Mouse (Mus musculus) kidney, postnatal 14 days (tissue): Measurements from ENCODE around the gene Sarnp.

ENCODE experiments used
- DNase-seq: peaks from one replicate; pipeline ENCODE4 v3.0.0; 2022; ENCODE audit warnings: mixed read lengths

The Sarnp gene

DNA sequence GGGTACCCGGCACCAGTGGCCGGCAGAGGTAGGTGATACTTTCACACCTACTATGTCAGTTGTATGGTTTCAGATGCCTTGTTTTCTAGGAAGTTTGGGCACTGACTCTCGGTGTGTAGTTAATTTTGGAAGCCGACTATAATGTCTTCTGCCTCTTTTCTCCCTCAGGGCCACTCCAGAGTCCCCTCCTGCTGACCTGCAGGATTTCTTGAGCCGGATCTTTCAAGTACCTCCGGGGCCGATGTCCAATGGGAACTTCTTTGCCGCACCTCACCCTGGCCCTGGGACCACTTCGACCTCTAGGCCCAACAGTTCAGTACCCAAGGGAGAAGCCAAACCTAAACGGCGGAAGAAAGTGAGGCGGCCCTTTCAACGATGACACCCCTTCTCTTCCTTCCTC, at the start of gene Sarnp:
Sarnp (plus strand) TSS at position 301 of the 400 bp plus-strand sequence.
- no peak for DNase-seq

DNA sequence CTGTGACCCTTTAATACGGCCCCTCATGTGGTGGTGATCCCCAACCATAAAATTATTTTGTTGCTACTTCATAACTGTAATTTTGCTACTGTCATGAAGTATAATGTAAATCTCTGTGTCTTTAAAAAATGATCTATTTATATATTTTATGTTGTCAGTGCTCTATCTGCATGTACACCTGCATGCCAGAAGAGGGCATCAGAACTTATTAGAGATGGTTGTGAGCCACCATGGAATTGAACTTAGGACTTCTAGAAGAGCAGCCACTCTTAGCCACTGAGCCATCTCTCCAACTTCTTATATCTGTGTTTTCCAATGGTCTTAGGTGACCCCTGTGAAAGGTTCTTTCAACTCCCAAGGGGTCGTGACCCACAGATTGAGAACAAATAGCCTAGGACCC, 44.2 kb upstream of the Sarnp start:
- no peak for DNase-seq

DNA sequence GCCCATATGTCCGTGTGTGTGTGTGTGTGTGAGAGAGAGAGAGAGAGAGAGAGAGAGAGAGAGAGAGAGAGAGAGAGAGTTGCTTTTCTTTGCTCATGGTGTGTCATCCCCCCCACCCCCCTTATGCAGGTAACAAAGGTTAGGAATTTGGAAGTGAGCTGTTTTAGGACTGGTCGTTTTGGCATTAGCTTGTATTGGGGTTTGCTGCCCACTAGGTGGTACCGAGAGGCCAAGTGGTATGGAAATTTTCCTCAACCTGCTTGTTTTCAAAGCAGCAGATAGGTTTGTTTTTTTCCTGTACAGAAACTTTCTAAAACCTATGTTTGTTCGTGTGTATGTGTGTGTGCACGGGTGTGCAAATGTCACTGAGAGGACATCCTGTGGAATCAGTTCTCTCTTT, 43.4 kb upstream of the Sarnp start:
- peak; percentile 11 for DNase-seq

DNA sequence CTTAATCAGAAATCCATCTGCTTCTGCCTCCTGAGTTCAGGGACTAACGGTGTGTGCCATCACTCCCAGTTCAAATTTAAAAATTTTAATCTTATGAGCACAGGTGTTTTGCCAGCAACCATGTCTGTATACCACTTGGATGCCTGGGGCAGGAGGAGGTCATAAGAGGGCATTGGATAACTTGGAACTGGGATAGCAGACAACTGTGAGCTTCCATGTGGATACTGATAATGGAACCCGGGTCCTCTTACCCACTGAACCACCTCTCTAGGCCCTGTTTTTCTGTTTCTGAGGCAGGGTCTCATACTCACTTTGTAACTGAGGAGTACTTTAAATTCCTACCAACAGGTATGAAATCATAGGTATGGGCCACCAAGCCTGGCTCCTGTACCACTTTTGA, 38.7 kb upstream of the Sarnp start:
- no peak for DNase-seq

DNA sequence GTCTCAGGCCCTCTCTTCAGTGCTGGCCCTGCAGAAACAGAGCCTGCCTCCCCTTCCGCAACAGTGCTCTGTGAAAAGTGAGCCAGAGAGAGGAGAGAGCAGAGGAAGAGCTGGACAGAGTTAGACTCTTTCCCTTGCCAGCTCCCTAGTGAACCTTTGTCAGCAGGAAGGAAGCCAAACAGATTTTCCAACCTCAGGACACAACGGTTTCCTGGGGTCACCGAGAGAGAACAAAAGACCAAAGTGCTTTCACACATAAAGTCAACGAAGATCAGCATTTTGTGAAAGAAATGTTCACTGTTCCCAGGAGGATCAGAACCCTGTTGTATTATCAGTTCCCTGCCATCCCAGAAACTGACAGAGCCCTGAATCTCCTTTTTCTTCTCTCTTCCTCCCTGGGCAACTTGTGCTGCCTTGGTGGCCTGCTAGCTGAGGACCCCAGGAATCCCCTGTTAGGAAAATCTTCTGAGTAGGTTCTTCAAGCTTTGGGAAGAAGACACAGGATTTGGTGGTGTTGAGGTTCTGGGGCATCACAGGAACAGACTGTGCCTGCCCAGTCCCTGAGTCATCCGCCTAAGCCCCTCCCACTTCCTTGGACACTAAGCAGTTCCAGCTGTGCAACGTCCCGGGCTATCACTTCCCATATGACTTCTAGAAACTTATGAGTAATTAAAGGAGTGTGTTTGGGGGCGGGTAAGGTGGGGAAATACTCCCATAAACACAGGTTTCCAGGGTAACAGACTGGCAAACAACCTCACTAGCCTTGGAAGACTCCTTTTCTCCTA, 37.9 kb upstream of the Sarnp start:
- DNase-seq: peak; percentile 87

DNA sequence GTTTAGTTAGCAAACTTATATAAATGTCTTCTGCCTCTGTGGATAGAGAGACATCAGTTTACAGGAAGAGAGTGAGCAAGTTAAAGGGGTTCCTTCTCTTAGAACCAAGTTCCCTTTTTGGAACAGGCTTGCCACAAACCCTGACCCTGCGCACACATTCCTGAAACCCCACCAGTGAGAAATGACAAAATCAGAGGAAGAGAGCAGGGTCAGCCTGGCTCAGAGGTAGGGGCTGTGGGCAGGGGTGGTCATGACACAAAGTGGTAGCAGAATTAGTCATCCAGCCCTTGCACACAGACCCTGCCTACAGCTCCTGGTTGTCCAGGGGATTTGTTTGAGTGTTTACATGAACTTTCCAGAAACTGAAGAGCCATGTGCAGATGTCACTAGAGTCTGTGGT, 36.9 kb upstream of the Sarnp start:
- DNase-seq: no peak

DNA sequence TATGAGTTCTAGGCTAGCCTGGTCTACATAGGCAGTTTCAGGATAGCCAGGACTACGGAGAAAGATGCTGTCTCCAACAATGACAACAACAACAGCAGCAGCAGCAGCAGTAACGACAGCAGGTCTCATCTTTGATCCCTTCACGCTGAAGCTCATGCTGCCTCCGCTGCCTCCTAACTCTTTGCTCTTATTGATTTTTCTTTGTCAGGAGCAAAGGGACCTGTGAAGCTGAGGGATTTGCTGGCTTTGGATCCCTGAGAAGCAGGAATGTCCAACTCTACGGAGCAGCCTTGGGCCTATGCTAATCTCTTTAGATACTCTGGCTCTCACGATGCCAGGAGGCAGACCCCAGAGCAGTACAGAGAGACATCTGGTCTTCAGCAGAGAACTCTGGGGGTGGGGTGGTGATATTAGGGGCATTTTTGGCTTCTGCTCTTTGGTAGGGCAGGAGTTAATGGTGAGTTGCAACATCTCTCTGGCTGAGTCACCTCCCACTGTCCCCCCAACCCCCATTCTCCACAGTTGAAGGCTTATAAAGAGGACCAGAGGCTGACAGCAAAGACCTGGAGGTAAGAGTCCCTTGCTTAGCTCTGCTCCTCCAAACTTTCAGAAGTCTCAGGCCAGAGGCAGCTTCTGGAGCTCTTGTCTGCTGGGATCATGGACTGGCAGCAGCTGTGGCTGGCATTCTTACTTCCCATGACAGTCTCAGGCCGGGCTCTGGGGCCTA, 26.6 kb upstream of the Sarnp start, which contains the start of gene Mmp19:
Mmp19 (plus strand) TSS at position 513 of the 727 bp plus-strand sequence.
- DNase-seq: no peak

DNA sequence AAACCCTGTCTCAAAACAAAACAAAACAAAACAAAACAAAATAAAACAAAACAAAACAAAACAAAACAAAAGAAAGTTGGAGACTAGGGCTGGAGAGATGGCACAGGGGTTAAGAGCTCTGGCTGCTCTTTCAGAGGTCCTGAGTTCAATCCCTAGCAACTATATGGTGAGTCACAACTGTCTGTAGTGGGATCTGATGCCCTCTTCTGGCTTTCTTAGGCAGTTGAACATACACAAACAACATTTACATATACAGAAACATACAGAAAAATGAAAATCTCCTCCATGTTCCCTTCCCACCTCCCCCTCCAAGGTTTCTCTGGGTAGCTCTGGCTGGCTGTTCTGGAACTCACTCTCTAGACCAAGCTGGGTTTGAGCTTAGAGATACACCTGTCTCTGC, 25.1 kb upstream of the Sarnp start:
- DNase-seq: no peak

DNA sequence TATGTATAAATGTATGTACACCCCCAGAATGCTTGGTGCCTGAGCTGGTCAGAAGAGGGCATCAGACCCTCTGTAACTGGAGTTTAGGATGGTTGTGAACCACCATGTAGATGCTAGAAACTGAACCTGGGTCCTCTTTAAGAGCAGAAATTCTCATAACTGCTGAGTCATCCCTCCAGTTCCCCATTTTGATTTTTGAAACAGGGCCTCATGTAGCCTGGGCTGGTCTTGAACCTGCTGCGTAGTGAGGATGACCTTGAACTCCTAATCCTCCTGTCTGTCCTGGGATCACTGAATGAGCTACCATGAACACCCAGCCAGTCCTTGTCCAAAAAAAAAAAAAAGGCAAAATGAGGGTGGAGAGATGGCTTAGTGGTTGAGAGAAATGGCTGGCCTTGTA, 23.9 kb upstream of the Sarnp start:
- no peak for DNase-seq

DNA sequence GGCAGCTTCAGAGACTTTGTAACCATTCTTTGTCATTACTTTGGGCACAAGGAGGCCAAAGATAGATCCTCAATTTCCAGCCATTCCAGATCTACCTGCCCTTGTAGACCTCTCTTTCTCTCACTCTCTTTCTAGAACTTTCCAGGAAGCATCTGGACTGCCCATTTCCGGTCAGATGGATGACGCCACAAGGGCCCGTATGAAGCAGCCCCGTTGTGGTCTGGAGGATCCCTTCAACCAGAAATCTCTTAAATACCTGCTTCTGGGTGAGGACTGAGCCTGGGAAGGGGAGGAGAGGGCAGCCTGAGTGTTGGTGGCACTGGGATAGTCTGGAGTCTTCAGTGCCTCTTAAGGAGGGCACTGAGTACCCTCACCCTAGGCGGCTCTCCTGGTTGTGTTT, 22.7 kb upstream of the Sarnp start:
- DNase-seq: no peak

DNA sequence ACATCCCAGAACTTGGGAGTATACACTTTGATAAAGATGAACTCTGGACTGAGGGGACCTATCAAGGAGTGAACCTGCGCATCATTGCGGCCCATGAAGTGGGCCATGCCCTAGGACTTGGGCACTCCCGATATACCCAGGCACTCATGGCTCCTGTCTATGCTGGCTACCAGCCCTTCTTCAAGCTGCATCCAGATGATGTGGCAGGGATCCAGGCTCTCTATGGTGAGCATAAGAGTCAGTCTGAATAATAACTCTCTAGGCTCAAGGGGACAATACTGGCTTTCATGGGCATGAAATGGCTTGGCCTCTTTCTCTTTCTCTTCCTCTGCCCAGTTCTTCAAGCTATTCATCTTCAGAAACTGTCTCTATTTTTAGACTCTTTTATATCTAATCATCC, 21.6 kb upstream of the Sarnp start:
- no peak for DNase-seq

DNA sequence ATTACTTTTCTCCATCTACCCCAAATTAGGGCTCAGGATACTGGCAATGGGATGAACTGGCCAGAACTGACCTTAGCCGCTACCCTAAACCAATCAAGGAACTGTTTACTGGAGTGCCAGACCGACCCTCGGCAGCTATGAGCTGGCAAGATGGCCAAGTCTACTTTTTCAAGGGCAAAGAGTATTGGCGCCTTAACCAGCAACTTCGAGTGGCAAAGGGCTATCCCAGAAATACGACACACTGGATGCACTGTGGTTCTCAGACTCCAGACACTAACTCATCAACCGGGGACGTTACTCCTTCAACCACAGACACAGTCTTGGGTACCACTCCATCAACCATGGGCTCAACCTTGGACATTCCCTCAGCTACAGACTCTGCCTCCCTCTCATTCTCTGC, 18.5 kb upstream of the Sarnp start:
- no peak for DNase-seq

DNA sequence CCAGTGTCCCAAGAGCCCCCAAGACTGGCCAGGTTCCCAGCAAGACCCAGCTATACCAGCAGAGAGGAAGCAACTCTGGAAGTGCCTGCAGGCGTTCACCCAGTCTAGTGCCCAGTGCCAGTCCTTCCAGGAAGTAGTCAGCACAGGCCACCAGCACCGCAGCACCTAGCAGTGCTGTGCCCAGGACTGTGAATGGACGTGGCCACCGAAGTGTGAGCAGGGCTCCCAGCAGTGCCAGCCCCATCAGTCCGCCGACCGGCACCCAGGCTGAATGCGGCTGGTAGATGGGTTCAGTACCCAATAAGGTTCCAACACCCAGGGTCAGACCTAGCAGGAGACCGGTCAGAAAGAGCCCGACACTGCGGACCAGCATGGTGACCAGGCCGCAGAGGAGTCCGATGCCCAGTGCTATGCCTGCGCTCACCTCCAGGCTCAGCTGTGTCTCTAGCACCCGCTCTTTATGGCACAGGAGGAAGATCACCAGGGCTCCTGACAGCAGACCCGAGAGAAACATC, 15.1 kb upstream of the Sarnp start:
- DNase-seq: no peak

DNA sequence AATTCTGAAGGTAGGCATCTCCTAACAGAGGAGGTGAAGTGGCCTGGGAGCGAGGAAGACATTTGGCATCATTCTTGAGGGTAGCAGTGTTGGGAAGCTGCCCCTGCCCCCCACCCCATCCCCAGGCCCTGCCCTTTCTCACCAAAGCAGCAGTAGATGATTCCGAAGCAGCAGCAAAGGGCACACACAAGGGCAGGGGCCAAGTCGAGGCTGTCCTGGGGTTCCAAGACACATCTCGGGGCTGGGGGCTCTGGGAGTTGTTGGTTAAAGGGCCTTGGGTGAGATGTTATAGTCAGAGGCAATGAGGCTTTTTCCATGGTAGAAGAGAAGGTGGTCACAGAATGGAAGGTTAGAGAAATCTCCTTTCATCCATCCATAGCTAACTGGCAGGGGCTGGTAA, 14.2 kb upstream of the Sarnp start:
- no peak for DNase-seq

DNA sequence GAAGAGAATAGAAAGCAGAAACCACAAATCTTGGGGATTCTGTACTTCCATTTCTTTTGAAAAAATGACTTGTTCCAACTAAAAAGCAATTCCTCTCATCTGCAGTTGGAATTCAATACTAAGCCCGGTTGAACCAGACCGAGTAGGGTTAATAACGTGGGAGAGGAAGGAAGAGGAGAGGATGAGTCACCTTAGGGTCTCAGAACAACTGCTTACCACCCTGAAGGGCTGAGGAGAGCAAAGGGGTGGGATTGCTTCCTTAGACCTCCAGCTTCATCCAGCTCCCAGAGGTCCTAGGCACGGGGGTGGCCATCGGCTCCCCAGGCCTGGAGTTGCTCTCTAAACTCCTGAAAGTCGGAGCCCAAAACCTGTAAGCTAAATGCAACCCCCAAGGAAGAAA, 13.8 kb upstream of the Sarnp start:
- no peak for DNase-seq

DNA sequence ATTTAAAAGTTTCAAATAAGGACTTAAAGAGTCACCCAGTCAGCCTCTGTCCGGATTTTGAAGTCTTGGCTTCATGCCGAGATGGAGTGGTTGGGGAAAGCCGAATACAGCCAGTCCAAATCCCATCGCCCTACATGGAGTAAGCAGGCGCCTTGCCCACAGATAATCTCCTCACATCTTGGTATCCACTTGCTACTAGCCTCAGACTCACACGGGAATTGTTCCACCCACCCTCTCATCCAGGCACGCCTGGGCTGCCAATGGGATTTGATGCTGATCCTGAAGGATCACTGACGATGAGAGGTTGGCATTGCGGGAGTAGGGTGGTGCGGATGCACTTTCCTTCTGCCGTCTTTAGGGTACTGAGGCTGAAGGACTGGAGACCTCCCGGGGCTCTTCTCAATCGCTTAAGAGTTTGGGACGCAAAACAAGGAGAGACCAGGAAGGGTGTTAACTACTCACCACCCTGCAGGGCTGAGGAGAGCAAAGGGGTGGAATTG, 13.3 kb upstream of the Sarnp start, which contains the start of gene Dnajc14:
Dnajc14 (plus strand) TSS at position 292 of the 500 bp plus-strand sequence.
- peak; percentile 67 for DNase-seq

DNA sequence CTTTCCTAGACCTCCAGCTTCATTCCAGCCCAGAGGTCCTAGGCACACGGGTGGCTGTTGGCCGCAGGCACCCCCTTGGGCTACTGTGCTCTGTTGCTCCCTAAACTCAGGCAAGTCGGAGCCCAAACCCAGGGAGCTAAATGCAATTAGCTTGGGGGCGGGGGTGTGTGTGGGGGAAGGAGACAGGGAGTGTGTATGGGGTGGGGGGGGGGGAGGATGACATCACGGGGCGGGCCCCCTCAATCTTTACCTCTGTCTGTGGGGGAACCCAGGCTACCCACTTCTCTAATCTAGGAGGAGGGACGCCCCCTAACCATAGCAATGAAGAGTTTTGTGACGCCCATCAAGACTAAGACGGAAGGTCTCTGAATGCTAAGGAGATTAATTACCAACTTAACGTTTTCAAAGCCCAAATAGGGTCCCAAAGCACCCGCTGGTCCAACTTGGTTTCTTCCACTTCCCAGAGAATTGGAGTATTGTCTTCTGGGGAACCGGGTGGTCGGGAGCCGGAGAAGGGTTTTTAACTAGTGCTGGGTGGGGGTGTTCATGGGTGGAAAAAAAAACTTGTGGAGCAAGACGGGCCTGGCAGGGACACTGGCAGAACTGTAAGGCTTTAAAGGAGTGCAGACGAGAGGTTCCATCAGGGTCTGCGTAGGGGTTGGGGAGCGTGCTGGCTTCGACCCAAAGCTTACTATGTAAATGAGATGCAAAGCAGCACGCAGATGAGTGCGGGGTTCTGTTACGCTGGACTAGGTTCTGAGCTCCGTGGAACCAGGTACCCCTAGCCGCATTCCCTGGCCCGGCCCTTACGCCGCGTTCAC, 12.7 kb upstream of the Sarnp start, which contains the start of gene Tmem198b:
Tmem198b (minus strand) TSS at position 100 of the 821 bp plus-strand sequence.
- DNase-seq: peak; percentile 79

DNA sequence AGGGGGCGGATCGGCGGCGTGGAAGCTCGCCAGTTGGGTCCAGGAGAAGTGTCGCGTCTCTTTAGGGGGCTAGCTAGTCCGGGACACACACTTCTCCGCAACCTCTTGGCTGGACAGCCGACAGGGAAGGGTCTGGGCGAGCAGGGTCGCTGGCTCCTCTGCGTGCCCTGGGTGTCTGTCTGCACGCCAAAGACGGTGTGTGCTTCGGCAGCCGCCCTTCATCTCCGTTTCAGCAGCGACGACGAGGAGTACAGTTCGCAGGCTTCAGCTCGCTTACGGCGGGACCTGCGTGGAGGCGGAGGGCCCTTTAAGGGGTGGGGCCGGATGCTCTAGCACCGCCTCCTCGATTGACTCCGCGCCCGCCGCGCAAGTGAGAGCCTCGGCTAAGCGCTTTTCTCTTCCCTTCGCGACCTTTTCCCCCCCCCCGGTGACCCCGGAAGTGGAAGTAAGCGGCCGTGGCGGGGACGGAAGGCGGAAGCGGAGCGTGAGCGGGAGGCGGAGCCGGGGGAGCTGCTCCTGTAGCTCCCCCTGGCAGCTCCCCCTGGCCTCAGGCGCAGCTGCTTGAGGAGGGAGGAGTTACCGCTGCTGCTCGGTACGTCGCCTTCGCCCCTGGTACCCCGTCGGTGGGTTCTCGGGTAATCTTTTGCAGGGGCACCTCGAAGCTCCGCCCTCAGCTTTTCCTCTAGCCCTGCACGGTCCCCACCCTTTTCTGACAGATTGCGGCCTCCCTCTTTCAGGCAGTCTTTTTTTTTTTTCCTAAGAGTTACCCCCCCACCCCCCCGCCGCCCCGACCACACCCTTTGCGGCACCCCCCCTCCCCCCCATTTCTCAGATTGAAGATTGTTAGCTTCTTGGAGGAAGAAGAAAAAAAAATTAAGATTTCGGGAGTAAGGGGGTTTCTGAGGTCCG, 11.8 kb upstream of the Sarnp start:
- peak; percentile 97 for DNase-seq

DNA sequence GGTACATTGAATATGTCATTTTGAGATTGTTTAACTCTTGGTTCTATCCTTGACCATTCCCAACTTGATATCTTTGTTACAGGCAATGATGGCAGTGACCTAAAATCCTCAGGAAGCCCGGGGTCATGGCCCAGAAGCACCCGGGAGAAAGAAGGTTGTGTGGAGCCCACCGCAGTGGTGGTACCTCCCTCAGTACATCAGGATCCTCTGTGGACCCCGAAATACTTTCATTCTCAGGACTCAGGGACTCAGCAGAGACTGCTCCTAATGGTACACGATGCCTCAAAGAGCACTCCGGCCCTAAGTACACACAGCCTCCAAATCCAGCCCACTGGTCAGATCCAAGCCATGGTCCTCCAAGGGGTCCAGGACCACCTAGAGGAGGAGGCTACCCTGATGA, 11.0 kb upstream of the Sarnp start:
- no peak for DNase-seq

DNA sequence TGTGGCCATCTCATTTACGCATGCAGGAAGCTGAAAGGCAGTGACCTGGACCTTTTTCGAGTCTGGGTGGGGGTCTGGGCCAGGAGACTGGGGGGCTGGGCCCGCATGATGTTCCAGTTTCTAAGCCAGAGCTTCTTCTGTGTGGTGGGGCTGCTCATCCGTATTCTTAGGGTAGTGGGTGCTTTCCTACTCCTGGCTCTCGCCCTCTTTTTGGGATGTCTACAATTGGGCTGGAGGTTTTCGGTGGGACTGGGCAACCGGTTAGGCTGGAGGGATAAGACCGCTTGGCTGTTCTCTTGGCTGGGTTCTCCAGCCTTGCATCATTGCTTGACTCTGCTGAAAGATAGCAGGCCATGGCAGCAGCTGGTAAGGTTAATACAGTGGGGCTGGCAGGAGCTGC, 10.1 kb upstream of the Sarnp start:
- DNase-seq: no peak

DNA sequence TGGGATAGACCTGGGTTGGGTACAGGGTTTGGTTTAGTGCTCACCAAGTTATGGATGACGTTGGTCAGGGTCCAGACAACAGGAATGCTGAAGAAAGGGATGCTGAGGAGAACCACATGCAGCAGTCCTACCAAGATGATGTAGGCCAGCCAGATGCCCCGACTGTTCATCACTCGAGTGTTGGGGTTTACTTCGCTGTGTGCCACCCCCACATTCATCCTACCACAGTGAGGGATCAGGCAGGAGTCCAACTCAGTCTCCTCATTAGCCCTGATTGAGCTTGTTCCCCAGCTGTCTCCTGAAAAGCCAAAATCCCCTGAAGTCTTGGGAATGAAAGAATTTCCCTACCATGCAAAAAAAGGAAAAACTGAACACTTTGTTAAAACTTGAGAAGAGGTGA, 3.1 kb downstream of the Sarnp start:
- DNase-seq: no peak
